Mouse (Mus musculus) intestine, embryonic 14.5 days (tissue): Measurements from ENCODE around the gene Map3k5. TPM values are rescaled to one million over a fixed set of nuclear protein-coding genes. Genes with fewer than 3 reads are reported as not detected.

ENCODE experiments used
- ATAC-seq: fragments of 200-750 bp; cut with Nextera tagmentation; replicated peaks from 2 replicates; pipeline ENCODE4 v1.8.0; 2017; ENCODE audit warnings: low read depth, moderate number of reproducible peaks, moderate TSS enrichment, moderate library complexity; ENCODE audit not compliant: low FRiP score, low TSS enrichment
- DNase-seq: peaks from one replicate; pipeline ENCODE4 v3.0.0-alpha.2; 2018; ENCODE audit warnings: low spot score
- H3K27ac ChIP-seq: fragments of 300-500 bp; sonication (generic); 2 replicates; pipeline ENCODE4 v1.5.1; 2014; ENCODE audit warnings: low read depth, mild to moderate bottlenecking, control low read depth
- H3K27me3 ChIP-seq: fragments of 300-500 bp; sonication (generic); replicated peaks from 2 replicates; pipeline ENCODE4 v1.6.1; 2014; ENCODE audit warnings: low read length, control low read depth; ENCODE audit not compliant: control insufficient read depth, insufficient read depth
- H3K36me3 ChIP-seq: fragments of 300-500 bp; sonication (generic); 2 replicates; pipeline ENCODE4 v1.6.1; 2014; ENCODE audit warnings: low read length, control low read depth; ENCODE audit not compliant: control insufficient read depth, insufficient read depth
- H3K4me1 ChIP-seq: fragments of 300-500 bp; sonication (generic); replicated peaks from 2 replicates; pipeline ENCODE4 v1.6.1; 2014; ENCODE audit warnings: low read length, control low read depth, mixed read lengths; ENCODE audit not compliant: control insufficient read depth, insufficient read depth
- H3K4me2 ChIP-seq: fragments of 300-500 bp; sonication (generic); 2 replicates; pipeline ENCODE4 v1.6.1; 2014; ENCODE audit warnings: low read length
- H3K4me3 ChIP-seq: fragments of 300-500 bp; sonication (generic); 2 replicates; pipeline ENCODE4 v1.5.1; 2014; ENCODE audit warnings: low read depth, low read length, control low read depth, mixed read lengths
- H3K9ac ChIP-seq: fragments of 300-500 bp; sonication (generic); 2 replicates; pipeline ENCODE4 v1.6.1; 2014; ENCODE audit warnings: mild to moderate bottlenecking, low read length
- H3K9me3 ChIP-seq: fragments of 300-500 bp; sonication (generic); 2 replicates; pipeline ENCODE4 v1.6.1; 2016; ENCODE audit warnings: low read length, control low read depth; ENCODE audit not compliant: control insufficient read depth
- WGBS: fragments of 180-500 bp; shearing (Covaris S2); extraction: QIAGEN DNeasy Blood & Tissue Kit; methylation state at CpG from one replicate; pipeline ENCODE4 v1.1.7; 2014; 5-methylcytosine and 5-hydroxymethylcytosine counted together
- polyA plus RNA-seq: library from polyadenylated mRNA; unstranded; fragments of >200 nt; fragmentation: Nextera tagmentation; extraction: Ambion mirVana; gene quantifications from 2 replicates; pipeline ENCODE4 v1.2.1, GENCODE M21; 2014

The Map3k5 gene
- polyA plus RNA-seq, 1 experiment from 2014 or later = 2.8 TPM

DNA sequence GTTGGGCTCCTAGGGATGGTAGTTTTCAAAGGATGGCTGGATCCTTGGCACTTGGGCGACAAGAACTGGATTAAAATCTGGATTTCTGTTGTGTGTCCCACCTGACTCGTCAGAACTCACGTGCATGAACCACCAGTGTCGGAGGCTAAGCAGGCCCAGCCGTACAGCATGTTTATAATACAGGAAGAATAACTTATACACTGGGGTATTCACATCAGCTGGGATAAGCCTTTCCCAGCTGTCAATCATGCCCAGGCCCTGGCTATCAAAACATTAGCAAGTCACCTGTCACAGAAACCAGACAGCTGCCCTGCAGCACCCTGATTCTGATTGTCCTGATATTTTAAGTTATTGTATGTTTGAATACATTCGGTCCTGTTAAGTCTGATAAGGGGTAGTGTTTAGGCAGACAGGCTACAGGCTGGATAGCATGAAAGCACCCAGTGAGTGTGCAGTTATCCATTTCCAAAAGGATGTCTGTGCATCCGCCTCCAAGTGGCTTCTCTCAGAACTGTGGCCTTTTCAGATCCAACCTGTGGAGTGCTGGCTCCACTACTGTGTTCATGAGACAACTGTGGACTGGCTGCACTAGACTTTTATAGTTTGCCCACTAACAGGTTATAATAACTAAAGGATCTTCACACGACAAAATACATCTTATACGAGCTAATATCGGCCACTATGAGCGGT, 135.6 kb downstream of the Map3k5 start:
- Histone ChIP-seq H3K9ac (no peak overlapping the region), H3K4me1 (no peaks in the 10 kb centered on the region), H3K36me3 (no peaks in the 10 kb centered on the region), H3K9me3 (no peaks in the 10 kb centered on the region), H3K4me2 (no peak overlapping the region), H3K4me3 (no peak overlapping the region), H3K27me3 (no peaks in the 10 kb centered on the region), H3K27ac (no peak overlapping the region)
- DNase-seq = no peak
- ATAC-seq = no peak
- 85% methylated on average over 11 of the region's 11 CpGs for WGBS

DNA sequence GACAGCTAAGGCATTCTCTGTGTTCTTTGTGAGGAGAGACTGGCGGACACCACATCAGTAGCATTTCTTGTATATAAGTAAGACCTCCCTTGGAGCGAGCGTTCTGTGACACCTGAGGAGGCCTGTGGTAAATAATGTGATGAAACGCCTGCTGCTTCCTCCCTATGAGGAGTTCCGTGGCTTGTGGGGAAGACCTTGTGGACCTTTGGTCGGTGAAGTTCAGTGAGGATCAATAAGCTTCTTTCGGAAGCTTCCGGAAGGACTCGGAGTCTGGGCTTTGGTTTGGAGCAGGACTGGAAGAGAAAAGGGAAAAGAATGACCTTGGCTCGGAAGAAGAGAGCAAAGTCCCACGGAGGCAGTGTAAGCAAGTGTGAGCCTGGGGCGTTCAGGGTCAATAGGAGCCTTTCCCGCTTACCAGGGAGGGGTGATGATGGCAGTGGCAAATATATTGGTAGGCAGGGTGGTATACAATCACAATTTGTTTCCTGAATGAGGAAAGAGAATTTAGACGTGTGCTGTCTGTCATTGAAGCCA, 136.4 kb downstream of the Map3k5 start:
- Histone ChIP-seq H3K27me3 (no peaks in the 10 kb centered on the region), H3K27ac (no peak overlapping the region), H3K4me1 (no peaks in the 10 kb centered on the region), H3K4me3 (no peak overlapping the region), H3K4me2 (no peak overlapping the region), H3K9ac (no peak overlapping the region), H3K36me3 (no peaks in the 10 kb centered on the region), H3K9me3 (no peaks in the 10 kb centered on the region)
- 84% methylated on average over 14 of the region's 14 CpGs for WGBS
- ATAC-seq = no peak
- no peak for DNase-seq

DNA sequence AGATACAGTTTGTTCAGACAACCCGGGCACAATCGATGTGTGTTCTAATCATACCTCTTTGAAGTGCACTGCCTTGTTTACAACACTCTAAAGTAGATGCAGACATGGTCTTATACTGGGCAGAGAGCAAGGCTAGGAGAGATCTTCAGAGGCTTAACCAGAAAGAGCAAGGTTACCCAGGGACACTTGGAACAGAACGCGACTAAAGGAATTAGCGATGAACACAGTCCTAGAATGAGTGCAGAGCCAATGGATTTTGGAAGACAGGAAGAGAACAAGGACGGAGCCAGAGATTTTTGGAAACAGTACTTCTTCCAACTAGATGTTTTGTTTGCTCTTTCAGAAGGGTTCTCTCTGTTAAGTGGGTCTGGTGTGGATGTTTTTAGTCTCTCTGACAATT, 137.4 kb downstream of the Map3k5 start:
- no peak overlapping the region for H3K27ac ChIP-seq
- H3K9ac ChIP-seq = no peak overlapping the region
- 90% methylated on average over 6 of the region's 6 CpGs for WGBS
- DNase-seq (no peak), ATAC-seq (no peak)
- no peaks in the 10 kb centered on the region for H3K27me3 ChIP-seq
- no peaks in the 10 kb centered on the region for H3K9me3 ChIP-seq
- no peaks in the 10 kb centered on the region for H3K4me1 ChIP-seq
- no peak overlapping the region for H3K4me2 ChIP-seq
- H3K4me3 ChIP-seq = no peak overlapping the region
- H3K36me3 ChIP-seq = no peaks in the 10 kb centered on the region

DNA sequence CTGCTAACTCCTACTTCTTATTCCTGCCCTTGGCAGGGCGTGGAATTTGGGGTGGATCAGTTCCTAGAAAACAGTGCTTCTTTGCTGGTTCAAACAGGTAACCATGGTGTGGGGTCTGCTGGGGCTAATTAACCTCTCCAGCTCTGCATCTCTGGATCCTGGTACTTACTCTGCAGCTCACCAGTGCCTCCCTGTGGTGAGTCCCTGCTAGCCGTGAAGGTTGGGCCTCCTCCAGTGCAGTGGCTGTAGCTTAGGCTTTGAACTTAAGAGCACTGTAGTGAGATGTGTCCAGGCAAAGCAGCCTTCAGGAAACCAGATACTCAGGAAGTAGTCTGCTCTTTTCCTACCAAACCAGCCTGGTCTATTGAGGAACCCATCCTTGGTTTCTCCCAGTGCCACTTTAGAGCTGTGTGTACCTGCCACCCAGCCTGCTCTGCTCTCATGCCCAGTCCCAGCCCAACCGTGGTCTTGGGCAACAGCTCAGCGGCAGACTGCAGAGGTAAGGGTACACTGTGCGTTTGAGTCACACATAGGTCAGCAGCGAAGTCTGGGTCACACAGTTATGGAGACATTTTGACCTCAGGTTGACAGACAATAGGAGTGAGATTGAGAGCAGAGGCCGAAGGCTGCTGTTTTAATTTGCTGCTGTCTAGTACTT, 139.1 kb downstream of the Map3k5 start:
- WGBS = 60% methylated on average over 7 of the region's 7 CpGs
- Histone ChIP-seq H3K4me2 (no peak overlapping the region), H3K4me3 (no peak overlapping the region), H3K36me3 (no peaks in the 10 kb centered on the region), H3K9me3 (no peaks in the 10 kb centered on the region), H3K27me3 (no peaks in the 10 kb centered on the region), H3K4me1 (no peaks in the 10 kb centered on the region), H3K9ac (no peak overlapping the region), H3K27ac (no peak overlapping the region)
- peak; percentile 55; the same call in 1 of the 2 replicates for ATAC-seq
- peak; percentile 75 for DNase-seq

DNA sequence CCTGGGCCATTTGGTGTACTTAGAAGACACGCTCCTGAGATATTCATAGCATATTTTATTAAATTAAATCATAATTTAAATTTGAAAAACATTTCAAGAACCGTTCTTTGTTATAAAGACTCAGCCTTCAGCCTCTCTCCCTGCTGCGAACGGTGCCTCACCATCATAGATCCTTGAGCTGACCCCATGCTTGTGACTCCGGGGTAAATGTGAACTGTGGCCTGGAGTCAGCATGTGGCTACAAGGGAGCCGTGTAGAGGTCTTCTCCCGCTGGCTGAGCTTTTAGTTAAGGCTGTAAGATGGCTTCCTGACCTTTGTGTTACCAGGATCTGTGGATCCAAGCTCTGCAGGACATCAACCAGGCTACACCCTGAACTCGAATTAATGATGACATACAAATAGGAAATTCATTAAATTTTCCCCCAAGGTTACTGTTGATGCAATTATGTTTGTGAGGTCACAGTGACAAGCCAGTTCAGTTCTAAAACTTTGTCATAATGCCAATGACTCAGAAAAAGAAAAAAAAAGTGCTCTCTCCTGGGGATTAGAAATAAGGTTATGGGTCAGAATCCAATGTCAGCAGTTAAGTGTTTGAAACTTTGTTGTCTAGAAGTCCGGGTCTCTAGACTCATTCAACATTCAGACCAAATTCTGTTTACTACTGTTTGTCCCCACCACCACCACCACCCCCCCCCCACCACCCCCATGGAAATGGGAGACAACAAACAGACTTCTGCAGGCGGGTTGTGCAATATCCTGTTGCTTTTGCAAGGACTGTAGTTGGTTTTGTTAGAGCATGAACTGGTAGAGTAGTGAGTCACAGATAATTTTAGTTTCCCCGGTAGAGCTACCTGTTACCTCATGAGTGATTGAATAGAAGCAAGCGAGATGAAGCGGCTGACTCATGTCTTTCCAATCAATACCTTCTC, 142.5 kb downstream of the Map3k5 start:
- DNase-seq (no peak), ATAC-seq (no peak)
- H3K36me3 ChIP-seq = no peaks in the 10 kb centered on the region
- H3K27ac ChIP-seq = no peak overlapping the region
- H3K4me2 ChIP-seq = no peak overlapping the region
- no peaks in the 10 kb centered on the region for H3K4me1 ChIP-seq
- no peaks in the 10 kb centered on the region for H3K9me3 ChIP-seq
- 78% methylated on average over 13 of the region's 13 CpGs for WGBS
- no peaks in the 10 kb centered on the region for H3K27me3 ChIP-seq
- no peak overlapping the region for H3K4me3 ChIP-seq
- no peak overlapping the region for H3K9ac ChIP-seq

DNA sequence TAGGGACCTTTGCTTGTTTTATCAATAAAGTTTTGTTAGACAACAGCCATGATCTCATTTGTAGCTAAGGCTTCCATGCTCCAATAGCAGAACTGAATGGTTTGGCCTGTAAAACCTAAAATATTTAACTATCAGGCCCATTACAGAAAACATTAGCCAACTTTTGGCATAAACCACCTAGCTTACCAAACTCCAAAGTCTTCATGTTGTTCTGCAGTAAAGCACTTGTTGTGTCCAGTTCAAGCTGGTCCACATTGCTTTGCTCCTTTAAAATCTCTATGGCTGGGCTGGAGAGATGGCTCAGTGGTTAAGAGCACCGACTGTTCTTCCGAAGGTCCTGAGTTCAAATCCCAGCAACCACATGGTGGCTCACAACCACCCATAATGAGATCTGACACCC, 144.1 kb downstream of the Map3k5 start:
- no peak overlapping the region for H3K4me3 ChIP-seq
- no peaks in the 10 kb centered on the region for H3K4me1 ChIP-seq
- no peaks in the 10 kb centered on the region for H3K27me3 ChIP-seq
- H3K27ac ChIP-seq = no peak overlapping the region
- DNase-seq (no peak), ATAC-seq (no peak)
- H3K36me3 ChIP-seq = no peaks in the 10 kb centered on the region
- 89% methylated on average over 2 of the region's 2 CpGs for WGBS
- H3K9me3 ChIP-seq = no peaks in the 10 kb centered on the region
- H3K4me2 ChIP-seq = no peak overlapping the region
- no peak overlapping the region for H3K9ac ChIP-seq

DNA sequence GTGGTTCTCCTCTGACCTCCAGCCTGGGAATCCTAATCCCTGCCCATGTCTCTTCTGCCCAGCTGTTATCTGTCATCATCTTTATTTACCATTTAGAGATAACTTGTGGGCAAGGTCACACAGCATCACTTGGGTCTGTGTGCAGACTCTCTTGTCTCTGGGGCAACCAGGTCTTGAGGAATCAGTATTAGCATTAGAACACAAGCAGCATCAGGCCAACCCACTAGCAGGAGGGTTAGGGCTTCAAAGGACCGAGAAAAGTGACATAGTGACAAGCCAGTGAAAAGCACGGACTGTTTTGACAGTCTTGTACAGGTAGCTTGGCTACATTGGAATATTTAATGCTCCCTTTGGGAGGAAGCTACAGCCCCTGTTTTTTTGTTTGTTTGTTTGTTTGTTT, 153.6 kb downstream of the Map3k5 start:
- Histone ChIP-seq H3K27me3 (no peaks in the 10 kb centered on the region), H3K9me3 (no peaks in the 10 kb centered on the region)

DNA sequence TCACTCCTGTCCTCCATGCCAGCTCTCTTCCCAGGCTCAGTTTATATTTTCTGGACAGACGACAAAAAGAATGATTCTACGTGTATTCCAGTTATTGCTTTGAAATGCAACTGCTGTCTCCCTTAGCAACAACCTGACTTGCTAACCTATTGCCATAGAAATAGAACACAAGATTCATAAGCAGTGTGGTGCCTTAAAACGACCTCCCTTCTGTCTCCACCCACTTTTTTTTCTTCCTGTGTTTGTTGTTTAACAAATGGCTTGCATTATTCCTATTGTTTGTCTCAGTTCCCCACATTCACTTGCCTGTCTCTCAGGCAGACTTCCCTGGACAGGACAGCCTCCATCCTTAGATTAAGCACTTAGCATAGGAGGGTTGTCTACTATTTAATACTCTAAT, 154.8 kb downstream of the Map3k5 start:
- Histone ChIP-seq H3K4me3 (no peak overlapping the region), H3K27ac (no peak overlapping the region), H3K4me1 (no peaks in the 10 kb centered on the region), H3K27me3 (no peaks in the 10 kb centered on the region), H3K9ac (no peak overlapping the region), H3K36me3 (no peaks in the 10 kb centered on the region), H3K9me3 (no peaks in the 10 kb centered on the region), H3K4me2 (no peak overlapping the region)
- DNase-seq = no peak
- WGBS = 53% methylated on average over 3 of the region's 3 CpGs
- no peak for ATAC-seq

More for the DNA sequence above, 153.6 kb downstream of the Map3k5 start:
- no peak overlapping the region for H3K9ac ChIP-seq
- H3K4me3 ChIP-seq = no peak overlapping the region
- DNase-seq (no peak), ATAC-seq (no peak)
- H3K27ac ChIP-seq = no peak overlapping the region
- H3K4me1 ChIP-seq = no peaks in the 10 kb centered on the region
- 71% methylated on average over 2 of the region's 2 CpGs for WGBS
- H3K36me3 ChIP-seq = no peaks in the 10 kb centered on the region
- no peak overlapping the region for H3K4me2 ChIP-seq
